Mouse (Mus musculus): ENCODE data around the gene Ankrd53.

- TF ChIP-seq EP300 (optimal IDR thresholded peaks at IDR 0.05) (no peak), CTCF (IDR thresholded peaks at IDR 0.05; ENCODE audit: low read depth) (no peak)
Observed at GRCm38 (mm10) chr6:83756051-83756450, 6.4 kb upstream of the Ankrd53 start.
